Mouse (Mus musculus) olfactory bulb, adult 2 months (tissue): ENCODE data around the gene Aco2. TPM values are rescaled to one million over a fixed set of nuclear protein-coding genes. Genes with fewer than 3 reads are reported as not detected.

Experiments
- H3K27ac ChIP-seq: fragments of 200-500 bp; 2 replicates; pipeline ENCODE4 v1.5.1; 2012; ENCODE audit warnings: low read depth, low read length; ENCODE audit not compliant: insufficient read depth
- H3K4me1 ChIP-seq: fragments of 200-500 bp; 2 replicates; pipeline ENCODE4 v1.6.1; 2012; ENCODE audit warnings: low read length; ENCODE audit not compliant: control insufficient read depth, insufficient read depth
- H3K4me3 ChIP-seq: fragments of 200-500 bp; 2 replicates; pipeline ENCODE4 v1.5.1; 2012; ENCODE audit warnings: mild to moderate bottlenecking, low read depth, low read length, moderate library complexity; ENCODE audit not compliant: insufficient read depth
- CTCF ChIP-seq: fragments of 200-500 bp; IDR thresholded peaks from 2 replicates; pipeline ENCODE4 v1.5.1; 2012; ENCODE audit warnings: low read depth, mild to moderate bottlenecking, low read length, moderate library complexity; ENCODE audit not compliant: insufficient read depth
- POLR2A ChIP-seq: fragments of 200-500 bp; IDR thresholded peaks from 2 replicates; pipeline ENCODE4 v1.6.1; 2012; ENCODE audit warnings: mild to moderate bottlenecking, low read depth, low read length, moderate library complexity; ENCODE audit not compliant: insufficient read depth
- WGBS: fragments of 180-500 bp; shearing (Covaris S2); methylation state at CpG from one replicate; pipeline ENCODE4 v1.1.7; 2018; 5-methylcytosine and 5-hydroxymethylcytosine counted together
- polyA plus RNA-seq: library from polyadenylated mRNA; stranded (reverse); fragments of >200 nt; gene quantifications from 2 replicates; pipeline ENCODE4 v1.2.4, GENCODE M21; 2012; ENCODE audit warnings: low replicate concordance; ENCODE audit not compliant: missing spikeins, insufficient read depth, insufficient read length

The Aco2 gene
- 365 TPM in 1 of 2 replicates, not detected in the other for polyA plus RNA-seq

DNA sequence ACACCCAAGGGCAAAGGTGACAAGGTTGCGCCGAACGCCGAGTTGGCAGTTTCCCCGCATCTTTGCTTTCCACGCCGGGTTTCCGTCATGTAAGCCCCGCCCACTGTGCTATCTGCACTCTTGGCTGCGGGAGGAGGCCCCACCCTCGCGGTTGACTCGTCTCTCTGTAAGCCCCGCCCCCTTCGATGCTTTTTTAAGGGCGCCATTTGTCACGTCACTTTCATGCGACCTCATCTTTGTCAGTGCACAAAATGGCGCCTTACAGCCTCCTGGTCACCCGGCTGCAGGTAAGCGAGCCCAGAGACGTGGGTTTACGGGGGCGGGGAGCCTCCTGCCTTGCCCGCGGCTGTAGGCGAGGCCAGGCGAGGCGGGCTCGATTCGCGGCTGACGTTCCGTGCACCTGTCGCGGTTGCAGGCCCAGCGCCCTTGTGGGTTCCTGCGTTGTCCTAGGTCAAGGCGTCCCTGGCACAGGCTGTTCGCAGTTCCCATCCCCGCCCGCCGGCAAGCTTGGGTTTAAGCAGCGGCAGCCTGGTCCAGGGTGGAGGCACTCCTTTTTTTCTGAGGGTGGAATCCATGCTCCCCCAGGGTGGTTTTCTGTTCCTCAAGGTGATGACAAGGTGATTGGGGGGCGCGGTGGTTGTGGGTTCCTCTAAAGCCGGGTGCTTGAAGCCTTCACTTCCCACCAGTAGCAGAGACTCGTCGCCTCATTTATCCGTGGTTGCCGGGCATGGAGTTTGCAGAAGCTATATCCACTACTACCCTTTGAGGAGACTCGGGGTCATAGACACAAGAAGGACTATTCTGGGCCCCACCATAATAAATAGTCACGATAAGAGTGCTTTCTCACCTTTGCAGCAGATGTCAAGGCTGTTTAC lies at the start of gene Aco2:
TSS of gene Aco2 (plus strand) at position 48 of the 875 bp plus-strand sequence.
- TF ChIP-seq CTCF (no peak), POLR2A (peak; percentile 46; the same call in 1 of the 2 replicates)
- Histone ChIP-seq H3K4me3 (peak within 1 kb of the TSS; percentile 99), H3K4me1 (peaks cover 2% of the 10 kb centered on the region), H3K27ac (peak within 1 kb of the TSS; percentile 100)
- WGBS: under 1% methylated on average over 53 of the region's 53 CpGs

DNA sequence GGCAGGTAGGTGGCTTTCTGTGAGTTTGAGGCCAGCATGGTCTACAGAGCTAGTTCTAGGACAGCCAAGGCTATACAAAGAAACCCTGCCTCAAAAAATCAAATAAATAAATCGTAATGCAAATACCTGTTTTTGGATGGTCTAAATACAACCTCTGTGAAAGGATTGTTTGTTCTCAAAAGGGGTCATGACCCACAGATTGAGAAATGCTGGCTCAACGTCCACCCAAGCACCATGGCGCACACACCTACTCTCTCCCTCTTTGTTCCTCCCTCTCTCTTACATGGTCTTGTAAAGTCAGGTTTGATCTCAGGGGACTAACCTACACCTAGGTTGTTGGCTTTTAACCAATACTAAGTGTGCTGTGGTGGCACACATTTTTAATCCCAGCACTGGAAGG lies 49.5 kb upstream of the Aco2 start:
- TF ChIP-seq POLR2A: no peak
- TF ChIP-seq CTCF: no peak
- 85% methylated on average over 3 of the region's 3 CpGs for WGBS
- no peak overlapping the region for H3K27ac ChIP-seq

DNA sequence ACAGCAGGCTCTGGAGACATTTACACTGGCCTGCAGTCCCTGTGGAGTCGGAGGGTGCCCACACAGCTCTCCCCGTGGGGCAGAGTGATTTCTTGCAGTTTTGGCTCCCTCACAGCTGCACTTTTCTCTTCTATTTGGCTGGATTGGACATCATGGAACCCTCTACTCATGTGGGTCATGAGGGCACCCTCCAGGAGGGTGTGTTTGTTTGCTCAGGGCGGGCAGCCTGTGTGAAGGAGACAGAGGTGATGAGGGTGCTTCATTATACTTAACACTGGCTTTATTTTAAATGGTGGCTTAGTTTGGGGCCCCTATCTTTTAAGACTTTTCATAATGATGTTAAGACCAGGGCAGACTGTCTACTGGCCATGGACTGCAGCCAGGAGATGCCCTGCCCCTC lies 47.3 kb upstream of the Aco2 start:
- Histone ChIP-seq H3K4me1 (no peaks in the 10 kb centered on the region), H3K27ac (no peak overlapping the region), H3K4me3 (no peak overlapping the region)
- TF ChIP-seq POLR2A (no peak), CTCF (no peak)
- WGBS: 73% methylated on average over 3 of the region's 3 CpGs

More for the DNA sequence above, 49.5 kb upstream of the Aco2 start:
- no peaks in the 10 kb centered on the region for H3K4me1 ChIP-seq
- no peak overlapping the region for H3K4me3 ChIP-seq

DNA sequence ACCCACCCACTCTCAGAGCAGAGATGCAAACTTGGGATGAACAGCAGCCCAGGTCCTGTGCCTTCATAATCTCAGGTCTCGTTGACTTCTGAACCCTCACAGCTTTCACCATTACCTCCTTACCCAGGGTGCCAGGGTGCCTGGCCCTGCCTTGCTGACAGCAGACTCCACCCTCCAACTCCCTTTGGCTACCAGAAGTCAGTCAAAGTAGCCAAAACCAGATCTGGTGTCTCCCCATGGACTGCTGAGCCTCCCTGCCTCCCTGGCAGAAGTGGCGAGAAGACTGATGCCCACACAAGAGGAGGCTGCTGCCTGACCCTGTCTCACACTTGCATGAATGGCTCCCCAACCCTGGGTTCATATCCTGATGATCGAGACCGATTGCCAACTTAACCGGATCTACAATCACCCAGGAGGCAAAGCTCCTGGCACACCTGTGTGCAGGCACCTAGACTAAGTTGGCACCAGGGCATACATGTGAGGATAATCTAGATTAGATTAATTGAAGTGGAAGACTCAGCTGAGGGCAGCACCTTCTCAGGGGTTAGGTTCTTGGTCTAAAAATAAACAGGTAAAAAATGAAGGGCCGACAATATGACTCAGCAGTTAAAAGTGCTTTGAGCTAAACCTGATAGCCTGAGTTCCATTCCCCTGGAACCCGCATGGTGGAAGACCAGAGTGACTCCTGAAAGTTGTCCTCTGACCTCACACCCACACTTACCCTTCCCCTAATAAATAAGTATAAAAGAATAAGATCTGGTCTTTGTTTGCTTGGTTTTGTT lies 43.5 kb upstream of the Aco2 start:
- H3K4me3 ChIP-seq: no peak overlapping the region
- 82% methylated on average over 7 of the region's 7 CpGs for WGBS
- H3K4me1 ChIP-seq: peaks cover 7% of the 10 kb centered on the region
- no peak overlapping the region for H3K27ac ChIP-seq
- no peak for TF ChIP-seq CTCF
- no peak for TF ChIP-seq POLR2A

DNA sequence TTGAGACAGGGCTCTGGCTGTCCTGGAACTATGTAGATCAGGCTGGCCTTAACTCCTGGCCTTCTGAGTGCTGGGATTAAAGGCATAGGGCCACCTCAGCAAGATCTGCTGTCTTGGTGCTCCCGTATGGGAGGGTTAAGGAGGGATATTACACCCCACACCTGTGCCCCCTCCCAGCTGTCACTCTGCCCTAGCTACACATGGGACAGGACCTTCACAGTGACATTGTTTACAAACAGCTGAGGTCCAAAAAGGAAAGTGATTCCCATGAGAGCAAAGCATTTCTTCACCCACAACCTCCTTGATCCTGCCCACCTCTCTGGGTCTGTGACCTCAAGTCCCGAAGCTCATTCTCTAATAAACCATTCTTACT lies 42.9 kb upstream of the Aco2 start:
- no peak overlapping the region for H3K4me3 ChIP-seq
- TF ChIP-seq POLR2A: no peak
- no peak overlapping the region for H3K27ac ChIP-seq
- peaks cover 7% of the 10 kb centered on the region for H3K4me1 ChIP-seq
- WGBS: 58% methylated on average over 2 of the region's 2 CpGs

DNA sequence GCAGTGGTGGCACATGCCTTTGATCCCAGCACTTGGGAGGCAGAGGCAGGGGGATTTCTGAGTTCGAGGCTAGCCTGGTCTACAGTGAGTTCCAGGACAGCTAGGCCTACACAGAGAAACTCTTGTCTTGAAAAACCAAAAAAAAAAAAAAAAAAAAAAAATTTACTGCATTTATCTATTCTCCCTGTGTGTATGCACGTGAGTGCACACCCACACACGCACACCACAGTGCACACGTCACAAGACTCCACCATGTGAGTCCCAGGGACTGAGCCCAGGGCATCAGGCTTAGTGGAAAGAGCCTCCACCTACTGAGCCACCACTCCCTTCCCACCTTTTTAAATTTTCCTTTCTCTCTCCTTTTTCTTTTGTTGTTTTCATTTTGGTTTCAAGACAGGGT lies 41.6 kb upstream of the Aco2 start:
- H3K4me1 ChIP-seq: peaks cover 13% of the 10 kb centered on the region
- H3K4me3 ChIP-seq: no peak overlapping the region
- TF ChIP-seq CTCF (no peak), POLR2A (no peak)
- 62% methylated on average over 4 of the region's 4 CpGs for WGBS
- H3K27ac ChIP-seq: no peak overlapping the region

DNA sequence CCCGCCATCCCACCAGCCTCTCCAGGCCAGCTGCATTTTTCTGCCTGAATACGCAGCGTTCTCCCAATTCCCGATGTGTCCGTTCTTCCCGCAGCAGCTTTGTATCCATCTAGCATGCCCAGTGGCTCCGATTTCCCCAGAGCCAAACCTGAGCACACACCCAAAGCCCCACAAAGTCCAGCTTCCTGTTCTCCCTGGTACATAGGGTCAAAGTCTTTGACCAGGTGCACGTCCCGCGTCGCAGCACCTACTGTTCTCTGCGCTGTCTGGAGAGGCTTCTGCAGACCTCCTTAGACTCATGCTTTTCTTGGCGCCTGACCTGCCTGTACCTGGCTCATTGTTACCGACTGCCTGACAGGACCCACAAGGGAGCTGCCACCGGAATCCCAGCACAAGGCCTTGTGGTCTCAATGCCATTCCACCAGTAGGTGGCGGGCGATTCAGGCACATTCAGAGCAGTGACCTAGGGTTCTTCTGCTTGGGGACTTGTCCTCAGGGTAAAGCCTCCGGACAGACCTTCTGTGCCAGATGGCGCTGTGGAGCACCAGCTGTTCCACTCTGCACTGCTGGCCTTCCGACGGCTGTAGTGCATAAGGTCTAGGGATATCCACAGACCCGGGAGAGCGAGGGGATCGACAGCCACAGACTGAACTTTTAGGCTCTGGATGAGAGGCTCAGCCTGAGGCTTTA lies 40.8 kb upstream of the Aco2 start:
- peak overlapping the region; percentile 47 for H3K27ac ChIP-seq
- H3K4me1 ChIP-seq: peaks cover 20% of the 10 kb centered on the region
- TF ChIP-seq POLR2A (no peak), CTCF (peak; percentile 75)
- WGBS: 18% methylated on average over 24 of the region's 24 CpGs
- H3K4me3 ChIP-seq: no peak overlapping the region

DNA sequence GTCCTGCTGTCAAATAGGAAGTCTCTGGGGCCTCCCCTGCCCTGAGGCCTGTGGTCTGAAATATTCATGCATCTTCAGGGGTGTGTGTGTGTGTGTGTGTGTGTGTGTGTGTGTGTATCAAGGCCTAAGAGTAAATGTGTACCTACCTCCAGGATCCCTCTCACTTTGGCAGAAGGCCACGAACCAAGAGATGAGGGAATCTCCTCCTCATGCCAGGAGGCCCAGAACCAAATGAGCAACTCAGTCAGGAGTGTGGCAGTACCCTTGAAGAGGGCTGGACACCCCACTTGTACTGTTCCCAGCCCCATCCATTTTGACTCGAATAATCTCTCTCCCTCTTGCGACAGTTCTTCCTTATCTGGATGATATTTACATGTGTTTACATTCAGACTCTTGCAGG lies 39.9 kb upstream of the Aco2 start:
- Histone ChIP-seq H3K27ac (no peak overlapping the region), H3K4me1 (peaks cover 29% of the 10 kb centered on the region), H3K4me3 (no peak overlapping the region)
- WGBS: 87% methylated on average over 3 of the region's 3 CpGs
- TF ChIP-seq POLR2A: no peak
- no peak for TF ChIP-seq CTCF
